Mouse (Mus musculus): ENCODE measurements around the gene Tbx2.

- TF ChIP-seq CTCF (IDR thresholded peaks at IDR 0.05; ENCODE audit: borderline replicate concordance, control insufficient read depth, extremely low read depth, insufficient read depth, low read length, poor library complexity) (no peak), POLR2A (IDR thresholded peaks at IDR 0.05; ENCODE audit: control insufficient read depth, extremely low read depth, insufficient read depth, low read length, poor library complexity) (no peak)
Measured at GRCm38 (mm10) chr11:85807353-85807752, 25.0 kb upstream of the Tbx2 start.

All from thymus, adult 2 months (tissue).